Mouse (Mus musculus) lung, adult 2 months (tissue): Measurements from ENCODE around the gene Erbb2. TPM values are rescaled to one million over a fixed set of nuclear protein-coding genes. Genes with fewer than 3 reads are reported as not detected.

Source experiments
- DNase-seq: peaks from one replicate; pipeline ENCODE4 v3.0.0; 2022
- H3K4me1 ChIP-seq: fragments of 200-500 bp; 2 replicates; pipeline ENCODE4 v1.6.1; 2011; ENCODE audit warnings: low read length; ENCODE audit not compliant: control insufficient read depth, insufficient read depth
- H3K4me3 ChIP-seq: fragments of 200-500 bp; replicated peaks from 2 replicates; pipeline ENCODE3; 2011; ENCODE audit warnings: low read depth, mild to moderate bottlenecking, control low read depth, low read length; ENCODE audit errors: extremely low read depth
- CTCF ChIP-seq: fragments of 200-500 bp; IDR thresholded peaks from 2 replicates; pipeline ENCODE4 v1.5.1; 2011; ENCODE audit warnings: mild to moderate bottlenecking, low read length, control low read depth; ENCODE audit not compliant: insufficient read depth
- POLR2A ChIP-seq: fragments of 200-500 bp; IDR thresholded peaks from 2 replicates; pipeline ENCODE4 v1.6.1; 2011; ENCODE audit warnings: low read depth, mild to moderate bottlenecking, control low read depth, low read length, borderline replicate concordance; ENCODE audit errors: extremely low read depth
- WGBS: fragments of 180-500 bp; shearing (Covaris S2); methylation state at CpG from one replicate; pipeline ENCODE4 v1.1.7; 2018; 5-methylcytosine and 5-hydroxymethylcytosine counted together
- polyA plus RNA-seq: library from polyadenylated mRNA; depleted of rRNA; stranded (reverse); fragments of >200 nt; gene quantifications from 2 replicates; pipeline ENCODE4 v1.2.3, GENCODE M21; 2012

Erbb2 gene
- polyA plus RNA-seq, 1 experiment: 33.8 TPM

GRCm38 (mm10) chr11:98447475-98447834 is 35.2 kb downstream of the Erbb2 start:
- H3K4me1 ChIP-seq: no peaks in the 10 kb centered on the region; the same call in 1 of the 2 replicates
- WGBS: 26% methylated on average over 7 of the region's 7 CpGs
- peak overlapping the region; percentile 72 for H3K4me3 ChIP-seq
- no peak for DNase-seq
- TF ChIP-seq CTCF: no peak

DNA sequence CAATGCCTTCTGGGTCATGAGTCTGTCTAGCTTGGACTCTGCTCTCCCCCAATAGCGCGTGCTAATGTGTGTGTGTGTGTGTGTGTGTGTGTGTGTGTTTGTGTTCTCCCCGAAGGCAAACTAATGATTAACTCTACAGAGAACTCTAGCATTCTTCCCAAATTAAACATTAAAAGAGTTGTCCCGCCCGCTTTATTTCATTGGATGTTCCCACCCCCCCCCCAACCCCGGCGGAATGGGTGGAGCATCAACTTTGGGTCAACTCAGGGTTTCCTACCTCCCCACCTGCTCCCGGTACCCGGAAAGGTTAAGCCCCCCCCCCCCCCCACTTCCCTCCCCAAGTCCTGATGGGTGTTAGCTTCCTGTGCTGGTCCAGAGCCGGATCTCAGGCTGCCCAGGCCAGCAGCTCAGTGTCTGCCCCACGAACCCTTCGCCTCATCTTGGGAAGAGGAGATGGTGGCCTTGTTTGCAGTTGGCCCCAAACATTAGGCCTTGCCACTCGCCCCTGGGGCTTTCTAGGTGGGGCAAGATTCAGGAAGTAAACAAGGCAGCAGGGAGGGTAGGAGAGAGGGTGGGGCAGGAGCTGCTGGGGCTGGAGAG is 36.0 kb downstream of the Erbb2 start:
- 28% methylated on average over 13 of the region's 13 CpGs for WGBS
- Histone ChIP-seq H3K4me3 (peak overlapping the region; percentile 72), H3K4me1 (no peaks in the 10 kb centered on the region; the same call in 1 of the 2 replicates)
- TF ChIP-seq POLR2A (no peak; the same call in 1 of the 2 replicates), CTCF (no peak)
- peak; percentile 49 for DNase-seq

- TF ChIP-seq CTCF: no peak
- no peak for TF ChIP-seq POLR2A
- no peak for DNase-seq
These were observed 37.1 kb downstream of the Erbb2 start for GRCm38 (mm10) chr11:98449419-98449818.

DNA sequence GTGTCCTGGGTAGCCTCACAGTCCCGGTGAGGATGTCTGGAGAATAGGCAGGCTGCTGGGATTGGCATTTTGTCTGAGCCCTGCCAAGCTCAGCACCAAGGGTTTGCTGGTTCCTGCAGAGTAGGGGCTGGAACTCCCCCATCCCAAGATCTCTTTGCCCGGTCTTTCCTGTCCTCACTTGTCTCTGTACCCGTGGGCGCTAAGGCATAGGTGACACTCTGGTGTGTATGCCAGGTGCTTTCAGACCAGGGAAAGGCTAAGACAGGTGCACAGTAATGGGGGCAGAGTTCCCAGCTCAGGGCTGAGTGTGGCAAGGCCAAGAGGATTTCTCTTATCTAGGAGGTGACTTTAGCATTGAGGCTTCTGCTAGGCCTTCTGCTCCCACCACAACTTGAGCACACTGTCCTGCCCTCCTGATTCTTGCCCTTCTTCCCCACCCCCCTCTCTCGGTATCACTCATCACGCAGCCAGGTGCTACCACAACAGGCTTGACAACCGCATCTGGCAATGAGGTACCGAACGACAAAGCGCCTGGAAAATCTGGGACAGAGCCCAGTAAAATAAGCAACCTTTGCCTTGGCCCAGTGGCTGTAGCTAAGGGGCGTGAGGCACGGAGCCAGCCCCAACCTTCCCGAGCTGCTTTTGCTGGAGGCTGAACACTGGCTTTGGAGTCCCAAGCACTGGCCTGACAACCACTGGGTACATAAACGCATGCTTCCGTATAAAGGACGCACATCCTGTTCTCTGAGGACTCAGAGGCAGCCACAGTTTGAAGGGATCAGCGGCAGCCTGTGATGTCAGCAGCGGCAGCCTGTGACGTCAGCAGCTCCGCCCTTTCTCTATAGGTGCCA is 37.9 kb downstream of the Erbb2 start:
- no peak for DNase-seq
- TF ChIP-seq CTCF (no peak), POLR2A (no peak)
- 49% methylated on average over 20 of the region's 20 CpGs for WGBS
- Histone ChIP-seq H3K4me3 (no peak overlapping the region), H3K4me1 (no peaks in the 10 kb centered on the region; the same call in 1 of the 2 replicates)

More at GRCm38 (mm10) chr11:98449419-98449818, 37.1 kb downstream of the Erbb2 start:
- Histone ChIP-seq H3K4me1 (no peaks in the 10 kb centered on the region; the same call in 1 of the 2 replicates), H3K4me3 (no peak overlapping the region)
- WGBS: 73% methylated on average over 3 of the region's 3 CpGs

DNA sequence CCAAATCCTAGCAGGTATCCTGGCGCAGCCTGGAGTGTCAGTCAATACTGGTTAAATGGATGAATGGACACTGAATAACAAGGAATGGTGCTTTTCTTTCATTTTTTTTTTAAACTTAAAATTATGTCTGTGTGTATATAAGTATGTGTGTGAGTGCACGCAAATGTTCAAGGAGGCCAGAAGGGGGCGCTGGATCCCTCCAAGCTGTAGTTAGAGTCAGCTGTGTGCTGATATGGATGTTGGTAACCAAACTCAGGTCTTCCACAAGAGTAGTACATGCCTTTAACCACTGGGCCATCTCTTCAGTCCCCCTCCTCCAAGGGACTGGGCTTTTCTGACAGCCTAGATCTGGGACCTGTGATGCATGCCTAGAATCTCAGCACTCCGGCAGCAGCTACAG is 43.2 kb downstream of the Erbb2 start:
- 81% methylated on average over 4 of the region's 4 CpGs for WGBS
- Histone ChIP-seq H3K4me3 (no peak overlapping the region), H3K4me1 (no peaks in the 10 kb centered on the region; the same call in 1 of the 2 replicates)
- TF ChIP-seq POLR2A (no peak), CTCF (peak; percentile 12; the same call in 1 of the 2 replicates)
- no peak for DNase-seq

GRCm38 (mm10) chr11:98456545-98456944 is 44.3 kb downstream of the Erbb2 start:
- TF ChIP-seq CTCF: no peak
- TF ChIP-seq POLR2A: no peak
- Histone ChIP-seq H3K4me3 (no peak overlapping the region), H3K4me1 (no peaks in the 10 kb centered on the region; the same call in 1 of the 2 replicates)
- no peak for DNase-seq
- WGBS: 58% methylated on average over 5 of the region's 5 CpGs

- DNase-seq: no peak
- no peak for TF ChIP-seq POLR2A
- TF ChIP-seq CTCF: no peak
- WGBS: 20% methylated on average over 9 of the region's 9 CpGs
- H3K4me3 ChIP-seq: peak overlapping the region; percentile 72
- no peaks in the 10 kb centered on the region; the same call in 1 of the 2 replicates for H3K4me1 ChIP-seq
These were observed 44.7 kb downstream of the Erbb2 start for GRCm38 (mm10) chr11:98456945-98457344.

DNA sequence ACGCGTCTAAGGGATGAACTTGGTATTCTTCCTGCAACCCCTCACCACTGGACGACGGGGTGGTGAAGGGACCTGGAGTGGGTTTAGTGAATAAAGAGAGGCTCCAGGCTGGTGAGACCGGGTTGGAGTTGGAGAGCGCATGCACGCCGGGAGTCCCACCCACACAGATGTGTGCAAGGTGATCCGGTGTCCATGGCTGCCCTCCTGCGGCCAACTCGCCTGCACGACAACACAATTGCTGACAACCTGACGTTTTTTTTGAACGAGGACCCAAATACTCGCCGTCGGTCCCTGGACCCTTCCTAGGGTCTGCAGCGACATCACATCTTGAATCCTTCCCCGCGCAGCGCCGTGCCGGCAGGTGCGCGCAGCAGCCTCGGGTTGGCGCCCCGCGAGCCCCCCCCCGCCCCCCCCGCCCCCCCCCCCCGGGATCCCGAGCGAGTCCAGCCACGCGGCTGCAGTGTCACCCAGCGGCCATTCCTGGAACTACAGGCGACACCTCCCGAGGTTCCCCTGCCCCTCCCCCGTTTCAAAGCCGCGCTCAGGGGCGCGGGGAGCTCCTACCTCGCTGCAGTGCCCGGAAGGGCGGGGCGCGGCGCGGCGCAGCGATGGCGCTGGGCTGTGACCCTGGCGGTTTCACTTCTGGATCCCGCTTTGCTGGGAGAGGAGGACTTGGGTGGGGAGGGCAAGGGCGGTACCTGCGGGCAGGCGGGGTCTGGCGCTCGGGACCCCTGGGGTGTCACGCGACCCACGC is 45.3 kb downstream of the Erbb2 start:
- H3K4me3 ChIP-seq: peak overlapping the region; percentile 72
- no peaks in the 10 kb centered on the region; the same call in 1 of the 2 replicates for H3K4me1 ChIP-seq
- DNase-seq: peak; percentile 89
- WGBS: under 1% methylated on average over 52 of the region's 64 CpGs
- TF ChIP-seq POLR2A (0 out of 2 replicates have a peak, but pooled peaks have one; percentile 1), CTCF (peak; percentile 56)
